Comparison of ENCODE assay signal across 16 mouse cellular contexts in the genomic region with DNA sequence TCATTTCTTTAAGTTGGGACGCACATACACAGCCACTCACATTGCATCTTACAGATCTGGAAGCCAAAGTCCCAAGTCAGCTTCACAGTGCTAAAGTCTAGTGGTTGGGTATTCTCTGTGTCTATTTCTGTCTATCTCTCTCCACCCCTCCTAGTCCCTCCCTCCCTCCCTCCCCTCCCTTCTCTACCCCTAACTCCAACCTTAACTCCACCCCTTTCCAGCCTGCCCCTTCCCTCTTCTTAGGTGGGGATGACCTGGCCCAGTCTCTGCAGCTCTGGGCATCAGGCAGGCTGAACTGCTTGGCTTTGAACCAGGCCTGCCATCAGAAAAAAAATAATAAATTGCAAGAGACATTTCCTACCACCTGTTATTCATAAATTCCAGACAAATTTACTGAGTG.
"Had no signal": no experiment of that assay in that cellular context is flagged by ENCODE, and none has a peak within 500 bp of the region (broad histone marks: within the 10 kb centered on the region; RNA-seq: fewer than 3 reads in every experiment).

No protein-coding gene starts in this region.

- H3K4me3 ChIP-seq: liver, embryonic 15.5 days; midbrain, embryonic 15.5 days had no signal

- H3K36me3 ChIP-seq: liver, embryonic 15.5 days; midbrain, embryonic 15.5 days had no signal

- H3K9ac ChIP-seq: liver, embryonic 15.5 days; midbrain, embryonic 15.5 days had no signal

- H3K9me3 ChIP-seq: liver, embryonic 15.5 days; midbrain, embryonic 15.5 days had no signal

- ATAC-seq: lung, postnatal 0 days; midbrain, embryonic 15.5 days had no signal

- H3K27ac ChIP-seq: kidney, postnatal 0 days; liver, embryonic 15.5 days; midbrain, embryonic 15.5 days had no signal

- H3K4me2 ChIP-seq: liver, embryonic 11.5 days; liver, embryonic 15.5 days; midbrain, embryonic 11.5 days; midbrain, embryonic 15.5 days had no signal

- DNase-seq: kidney, adult 8-10 months; kidney, postnatal 36 days; layer of hippocampus, adult 9-11 months; layer of hippocampus, postnatal 36 days; lung, adult 2 months; lung, postnatal 4 days; right cerebral cortex, postnatal 4 days; spleen, adult 18-20 months; thymus, adult 18-20 months; thymus, postnatal 14 days had no signal

- H3K4me1 ChIP-seq: liver, embryonic 15.5 days had no signal
